Mouse (Mus musculus) thymus, postnatal 25 days (tissue): ENCODE results near the gene Tmco3.
"Not testable (repeated sequence)": the region's sequence is repeated elsewhere in the genome, so short reads cannot be mapped to it uniquely, and the experiment has no call there.

Experiments
- DNase-seq: peaks from one replicate; pipeline ENCODE4 v3.0.0; 2022

Gene Tmco3

DNA sequence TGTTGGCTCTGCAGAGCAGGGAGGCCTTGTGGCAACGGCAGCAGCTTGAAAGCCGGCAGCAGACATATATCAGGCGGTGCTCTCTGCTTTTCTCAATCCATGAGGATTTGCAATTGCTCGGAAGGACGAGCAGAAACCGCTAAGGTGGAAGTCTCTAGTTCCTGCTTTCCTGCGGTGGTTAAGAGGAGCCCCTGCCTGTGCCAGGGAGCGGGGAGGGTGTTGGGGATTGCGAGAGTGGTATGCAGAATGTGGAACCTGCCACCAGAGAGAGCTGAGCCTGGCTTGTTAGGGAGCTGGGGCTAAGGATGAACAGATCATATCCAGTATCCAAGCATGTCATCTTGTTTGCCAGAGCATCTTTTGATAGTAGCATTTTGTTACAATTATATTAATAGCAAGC, 18.9 kb downstream of the Tmco3 start:
- DNase-seq: no peak

DNA sequence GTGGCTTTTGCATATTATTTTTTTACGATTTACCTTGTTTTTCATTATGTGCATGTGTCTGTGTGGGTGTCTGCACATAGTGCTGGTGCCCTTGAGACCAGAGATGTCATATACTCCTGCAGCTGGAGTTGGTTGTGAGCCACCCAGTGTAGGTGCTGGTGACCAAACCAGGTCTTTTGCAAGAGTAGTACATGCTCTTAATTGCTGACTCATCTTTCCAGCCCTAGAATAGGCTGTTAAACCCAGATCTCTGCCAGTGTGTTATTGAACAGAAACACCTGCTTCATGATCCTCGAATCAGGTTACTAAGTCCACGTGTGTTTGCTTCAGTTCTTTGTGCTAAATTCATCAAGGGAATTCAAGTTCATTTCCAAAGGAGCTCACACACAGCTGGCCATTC, 26.9 kb downstream of the Tmco3 start:
- DNase-seq: no peak

DNA sequence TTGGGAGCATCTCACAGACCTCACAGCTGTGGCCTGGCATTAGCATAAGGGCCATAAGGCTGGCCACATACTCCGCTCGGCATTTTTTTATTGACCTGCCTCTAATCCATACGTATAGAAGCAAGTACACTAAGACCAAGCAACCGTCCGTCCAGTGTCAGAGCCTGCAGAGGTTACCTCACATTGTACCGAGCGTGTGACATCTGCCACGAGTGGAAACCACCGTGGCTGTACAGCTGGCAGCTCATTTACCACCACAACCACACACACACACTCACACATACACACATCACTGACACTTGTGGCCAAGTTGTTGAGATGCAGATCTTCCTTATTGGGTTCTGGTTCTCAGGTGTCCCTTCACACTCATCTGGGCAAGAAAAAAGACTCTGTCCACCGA, 28.7 kb downstream of the Tmco3 start:
- peak; percentile 32 for DNase-seq

DNA sequence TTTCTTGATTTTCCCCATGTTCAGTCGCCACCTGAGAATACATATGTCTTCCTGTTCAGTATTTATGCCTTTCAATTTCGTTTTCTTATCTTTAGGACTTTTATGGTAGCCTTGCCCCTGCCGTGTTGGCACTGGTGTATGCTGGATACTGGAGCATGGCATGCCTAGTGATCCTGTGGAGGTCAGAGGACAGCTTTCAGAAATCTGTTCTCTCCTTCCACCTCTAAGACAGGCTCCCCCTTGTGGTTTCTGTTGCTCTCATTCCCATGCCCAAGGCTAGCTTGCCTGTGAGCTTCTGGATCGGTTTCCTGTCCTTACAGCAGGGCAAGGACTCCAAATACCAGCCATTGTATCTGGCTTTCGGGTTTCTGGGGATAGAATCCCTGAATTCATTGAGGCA, 38.6 kb downstream of the Tmco3 start:
- DNase-seq: no peak

DNA sequence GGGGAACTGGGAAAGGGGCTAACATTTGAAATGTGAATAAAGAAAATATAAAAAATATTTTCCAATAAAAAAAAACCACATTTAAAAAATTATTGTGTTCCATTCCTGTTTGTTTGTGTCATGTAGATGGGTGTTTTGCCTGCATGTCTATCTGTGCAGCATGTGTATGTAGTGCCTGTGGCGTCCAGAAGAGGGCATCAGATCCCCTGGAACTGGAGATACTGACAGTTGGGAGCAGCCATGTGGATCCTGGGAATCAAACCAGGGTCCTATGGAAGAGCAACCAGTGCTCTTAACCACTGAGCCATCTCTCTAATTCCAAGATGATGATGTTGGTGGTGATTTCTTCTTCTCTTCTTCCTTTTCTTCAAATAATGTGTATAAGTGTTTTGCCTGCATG, 46.7 kb downstream of the Tmco3 start:
- no peak for DNase-seq

DNA sequence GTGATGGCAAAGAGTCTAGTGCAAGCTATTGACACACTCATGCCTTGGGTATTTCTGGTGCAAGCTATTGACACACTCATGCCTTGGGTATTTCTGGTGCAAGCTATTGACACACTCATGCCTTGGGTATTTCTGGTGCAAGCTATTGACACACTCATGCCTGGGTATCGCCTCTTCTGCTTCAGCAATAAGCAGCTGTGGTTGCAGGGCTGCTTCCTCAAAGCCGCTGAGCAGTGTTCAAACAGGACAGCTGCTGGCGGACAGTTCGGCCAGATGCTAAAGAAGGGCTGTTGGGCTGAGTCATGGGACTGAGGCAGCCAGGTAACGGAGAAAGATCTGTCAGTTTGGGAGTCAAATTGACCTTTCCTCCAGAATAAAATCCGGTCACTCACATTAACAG, 49.3 kb downstream of the Tmco3 start:
- DNase-seq: not testable (repeated sequence)

DNA sequence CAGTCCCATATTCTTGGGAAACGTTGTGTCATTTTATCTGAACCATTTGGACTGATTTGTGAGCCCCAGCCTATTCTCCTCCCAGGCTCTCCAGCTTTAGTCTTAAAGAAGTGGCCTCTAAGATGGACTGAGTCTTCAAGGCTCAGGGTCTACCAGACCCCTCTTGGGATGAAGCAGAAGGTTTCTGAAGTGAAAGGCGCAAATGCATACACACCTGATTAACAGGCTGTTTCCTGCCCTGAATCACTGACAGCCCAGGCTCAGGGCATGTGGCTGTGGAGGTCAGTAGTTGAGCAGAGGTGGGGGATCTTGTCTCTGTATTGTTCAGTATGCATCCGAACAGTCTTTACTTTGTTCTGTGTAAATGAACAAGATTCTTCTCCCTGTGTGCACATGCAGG, 49.7 kb downstream of the Tmco3 start:
- DNase-seq: no peak

DNA sequence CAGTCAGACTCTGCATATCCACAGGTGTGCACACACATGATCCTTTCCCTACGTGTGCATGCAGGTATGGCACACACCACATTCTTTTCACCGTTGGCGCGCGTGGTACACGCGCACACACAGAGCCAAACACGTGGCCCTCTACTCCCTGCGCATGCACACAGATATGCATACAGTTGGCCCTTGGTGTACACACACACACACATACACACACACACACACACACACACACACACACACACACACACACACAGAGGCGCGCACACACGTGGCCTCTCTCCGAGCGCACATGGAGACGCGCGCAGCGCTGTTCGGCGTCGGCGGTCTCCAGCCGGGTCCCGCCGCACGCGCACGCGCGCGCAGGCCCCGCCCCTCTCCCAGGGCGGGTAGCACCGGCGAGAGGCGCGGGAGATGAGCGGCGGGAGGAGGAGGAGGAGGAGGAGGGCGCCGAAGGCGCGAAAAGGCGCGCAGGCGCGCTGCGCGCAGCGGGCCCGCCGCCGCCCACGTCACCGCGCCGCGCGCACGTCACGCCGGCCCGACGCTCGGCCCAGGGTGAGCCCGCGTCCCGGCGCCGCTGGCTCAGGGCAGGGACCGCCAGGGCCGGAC, 50.4 kb downstream of the Tmco3 start, which contains the start of gene Tfdp1:
Gene Tfdp1 (plus strand): TSS at position 497 of the 606 bp plus-strand sequence.
- peak; percentile 87 for DNase-seq

DNA sequence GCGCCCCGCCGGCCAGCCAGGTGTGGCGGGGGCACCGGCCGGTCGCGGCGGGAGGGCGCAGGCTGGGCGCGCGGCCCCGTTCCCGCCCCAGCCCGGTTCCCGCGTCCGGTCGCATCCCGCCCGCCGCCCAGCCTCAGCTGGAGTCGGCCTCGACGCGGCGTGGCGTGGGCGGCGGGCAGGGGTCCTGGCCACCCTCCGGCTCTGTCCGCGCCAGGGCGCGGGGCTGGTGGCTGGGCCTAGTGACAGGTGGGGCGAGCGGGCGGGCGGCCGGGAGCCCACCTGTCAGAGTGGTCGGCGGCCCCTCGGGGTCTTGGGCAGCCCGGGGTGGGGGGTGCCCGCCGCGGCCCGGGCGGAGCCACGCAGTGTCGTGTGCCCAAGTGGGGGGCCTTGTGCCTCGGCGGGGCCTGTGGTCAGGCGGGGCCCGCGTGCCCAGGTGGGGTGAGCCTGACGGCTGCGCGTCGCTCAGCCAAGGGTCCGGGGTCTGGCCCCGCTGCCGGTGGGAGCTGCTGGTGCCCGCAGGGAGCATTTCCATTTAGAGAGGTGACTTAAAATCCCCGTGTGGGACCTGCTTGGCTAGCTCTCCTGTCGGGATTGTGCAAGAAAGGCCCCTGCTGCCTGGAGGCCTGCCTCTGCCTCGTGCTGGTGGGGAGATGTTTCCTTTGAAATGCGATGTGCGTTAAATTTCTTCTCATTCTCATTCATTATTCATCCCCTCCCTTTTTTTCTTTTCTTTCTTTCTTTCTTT, 51.1 kb downstream of the Tmco3 start:
- DNase-seq: peak; percentile 55

DNA sequence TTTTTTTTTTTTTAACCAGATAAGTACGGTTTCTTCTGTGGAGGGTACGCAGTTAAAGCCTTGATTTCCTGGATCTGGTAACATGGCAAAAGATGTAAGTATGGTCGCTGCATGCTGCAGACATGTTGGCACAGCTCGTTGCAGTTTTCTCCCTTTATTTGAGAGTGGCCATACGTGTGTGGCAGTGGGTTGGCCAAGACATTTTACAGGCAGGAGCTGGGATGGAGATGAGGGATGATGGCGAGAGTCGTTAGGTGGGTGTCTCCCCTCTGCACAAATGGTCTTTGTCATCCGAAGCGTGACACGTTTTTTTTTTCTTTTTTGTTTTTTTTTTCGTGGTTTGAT, 51.6 kb downstream of the Tmco3 start:
- no peak for DNase-seq

DNA sequence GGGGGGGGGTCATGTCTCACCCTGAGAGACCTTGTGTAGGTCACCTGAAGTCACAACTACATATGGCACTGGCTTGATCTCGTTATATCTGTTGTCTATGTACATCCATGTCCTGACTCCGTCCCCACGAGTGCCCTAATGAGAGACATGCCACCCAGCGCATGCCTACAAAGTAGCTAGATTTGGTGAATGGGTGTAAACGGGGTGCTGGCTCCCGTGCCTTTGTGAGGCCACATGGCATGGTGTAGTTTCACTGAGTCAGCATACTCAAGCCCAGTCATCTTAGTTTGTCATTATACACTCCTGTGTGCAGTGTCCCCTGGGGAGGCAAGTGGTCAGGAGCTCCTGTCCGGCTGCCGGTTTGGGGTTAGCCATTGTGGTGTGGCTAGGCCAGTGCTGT, 52.7 kb downstream of the Tmco3 start:
- DNase-seq: no peak

DNA sequence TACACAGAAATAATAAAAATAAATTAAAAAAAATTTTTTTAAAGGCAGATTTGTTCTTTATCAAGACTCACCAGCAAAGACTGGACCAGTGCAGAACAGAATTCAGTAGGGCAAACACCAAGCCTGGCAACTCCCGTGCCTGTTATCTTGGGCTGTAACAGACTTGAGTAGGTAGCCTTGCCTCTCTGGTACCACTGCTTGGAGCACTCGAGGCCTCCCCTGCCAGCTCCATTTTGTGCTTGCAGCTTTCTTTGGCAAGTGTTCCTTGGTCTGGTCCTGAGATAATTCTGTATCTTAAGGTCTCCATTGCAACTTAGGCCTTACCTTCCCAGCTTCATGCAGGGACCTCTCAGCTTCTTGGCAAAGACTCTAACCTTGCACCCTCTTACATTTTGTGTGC, 54.4 kb downstream of the Tmco3 start:
- no peak for DNase-seq

DNA sequence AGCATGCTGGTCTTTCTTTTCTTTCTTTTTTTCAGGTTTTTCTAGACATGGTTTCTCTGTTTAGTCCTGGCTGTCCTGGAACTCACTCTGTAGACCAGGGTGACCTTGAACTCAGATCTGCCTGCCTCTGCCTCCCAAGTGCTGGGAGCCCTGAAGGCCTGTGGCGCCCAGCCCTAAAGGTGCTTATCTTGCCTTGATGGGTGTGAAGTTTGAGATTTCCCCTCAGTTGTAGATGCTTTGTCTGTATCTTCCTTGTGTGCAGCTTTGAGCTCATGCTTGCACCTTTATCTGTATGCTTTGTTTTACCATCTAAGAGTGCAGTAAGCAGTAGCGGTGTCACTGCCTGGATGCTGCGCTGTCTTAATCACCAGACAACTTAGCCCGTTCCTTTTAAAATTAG, 55.1 kb downstream of the Tmco3 start:
- no peak for DNase-seq

DNA sequence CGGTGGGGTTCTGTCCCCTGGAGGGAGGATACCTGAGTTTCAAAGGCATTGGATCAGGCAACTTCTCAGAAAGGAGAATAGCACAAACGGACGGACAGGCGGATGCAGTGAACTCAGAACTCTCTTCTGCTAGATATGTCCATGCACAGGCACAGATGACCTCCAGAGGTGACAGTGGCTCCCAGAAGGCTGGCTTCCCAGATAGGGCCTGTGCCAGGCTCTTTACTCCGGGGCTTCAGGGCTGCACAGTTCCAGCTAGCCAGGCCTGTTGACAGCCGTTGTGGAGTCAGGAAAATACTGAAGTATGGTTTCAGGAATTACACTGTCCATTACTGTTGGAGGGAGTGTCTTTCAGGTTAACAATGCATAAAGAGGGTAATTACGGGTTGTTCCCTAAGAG, 62.1 kb downstream of the Tmco3 start:
- DNase-seq: no peak

DNA sequence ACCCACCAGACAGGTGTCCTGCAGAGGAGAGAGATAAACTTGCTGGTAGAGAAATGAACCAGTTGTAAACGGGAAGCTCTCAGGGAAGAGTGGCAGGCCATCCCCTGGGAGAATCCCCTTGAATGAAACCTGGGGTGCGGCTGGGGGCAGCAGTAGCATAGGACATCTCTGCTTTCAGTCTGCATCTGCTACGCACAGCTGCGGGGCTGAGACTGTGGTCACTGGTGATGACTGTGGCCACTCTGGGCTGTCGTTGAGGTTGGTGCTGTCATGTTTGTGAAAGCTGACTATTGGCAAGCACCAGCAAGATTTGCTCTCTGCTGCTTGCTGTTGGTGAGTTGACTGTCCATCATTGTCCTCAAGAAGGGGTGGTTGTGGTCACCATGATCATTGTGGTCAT, 63.6 kb downstream of the Tmco3 start:
- no peak for DNase-seq

DNA sequence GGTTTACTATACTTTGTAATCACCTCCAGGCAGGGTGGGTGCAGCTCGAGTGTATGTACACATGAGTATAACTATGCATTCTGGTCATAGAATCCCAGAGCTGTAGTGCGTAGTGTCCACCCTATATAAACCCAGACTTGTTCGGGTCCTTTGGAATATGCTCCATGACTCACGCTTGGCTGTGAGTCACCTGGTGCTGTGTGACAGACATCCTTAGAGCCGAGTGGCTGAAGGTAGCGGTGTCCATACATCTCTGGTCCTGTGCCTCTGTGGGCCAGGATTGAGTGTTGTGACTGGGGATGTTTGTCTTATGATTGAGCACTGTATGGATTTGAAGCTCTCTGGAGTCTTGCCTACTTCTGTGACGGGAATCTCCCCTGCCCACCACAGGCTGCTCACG, 64.6 kb downstream of the Tmco3 start:
- DNase-seq: no peak

DNA sequence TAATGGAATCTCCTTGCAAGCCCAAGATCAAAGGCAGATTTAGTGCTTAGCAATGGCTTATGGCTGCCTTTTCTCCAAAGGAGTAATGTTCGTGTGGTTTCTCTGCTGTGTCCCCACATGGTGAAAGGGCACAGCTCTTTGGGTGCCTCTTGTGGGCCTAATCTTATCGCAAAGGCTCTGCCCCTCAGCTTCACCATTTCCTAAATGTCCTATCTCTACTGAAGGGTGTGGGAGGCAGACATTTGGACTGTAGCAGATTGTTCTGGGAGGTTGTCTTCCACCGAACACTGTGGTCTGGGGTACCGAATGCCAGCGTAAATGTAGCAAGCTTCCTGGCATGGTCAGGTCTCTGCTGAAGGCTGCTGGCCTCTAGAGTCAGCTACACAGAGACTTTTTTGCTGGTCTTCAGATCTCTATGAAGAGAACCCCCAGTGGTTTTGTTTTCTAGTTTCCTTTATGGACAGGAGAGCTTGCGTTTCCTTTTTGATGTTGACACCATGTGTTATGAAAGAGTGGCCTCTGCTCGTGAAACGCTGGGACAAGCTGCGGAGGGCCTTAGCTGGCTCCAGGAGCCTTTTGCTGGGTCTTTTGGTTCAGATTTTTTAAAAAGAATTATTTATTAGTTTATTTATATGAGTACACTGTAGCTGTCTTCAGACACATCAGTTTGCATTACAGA, 65.3 kb downstream of the Tmco3 start:
- DNase-seq: no peak

DNA sequence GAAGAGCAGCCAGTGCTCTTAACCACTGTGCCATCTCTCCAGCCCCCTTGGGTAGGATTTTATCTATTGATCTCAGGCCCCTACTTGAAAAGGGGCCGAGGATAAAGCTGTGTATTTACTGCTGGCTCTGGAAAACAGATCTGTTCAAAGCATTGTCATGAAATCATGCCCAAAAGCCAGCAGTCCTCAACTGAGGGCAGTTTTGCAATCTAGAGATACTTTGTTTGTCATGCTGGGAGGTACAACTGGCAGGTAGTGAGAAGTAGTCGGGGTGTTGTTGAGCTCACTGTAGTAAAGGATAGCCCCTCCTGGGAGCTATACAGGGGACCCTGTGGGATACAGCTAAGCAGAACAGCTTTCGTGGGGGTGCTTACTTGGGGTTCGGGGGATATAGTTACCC, 65.9 kb downstream of the Tmco3 start:
- no peak for DNase-seq

DNA sequence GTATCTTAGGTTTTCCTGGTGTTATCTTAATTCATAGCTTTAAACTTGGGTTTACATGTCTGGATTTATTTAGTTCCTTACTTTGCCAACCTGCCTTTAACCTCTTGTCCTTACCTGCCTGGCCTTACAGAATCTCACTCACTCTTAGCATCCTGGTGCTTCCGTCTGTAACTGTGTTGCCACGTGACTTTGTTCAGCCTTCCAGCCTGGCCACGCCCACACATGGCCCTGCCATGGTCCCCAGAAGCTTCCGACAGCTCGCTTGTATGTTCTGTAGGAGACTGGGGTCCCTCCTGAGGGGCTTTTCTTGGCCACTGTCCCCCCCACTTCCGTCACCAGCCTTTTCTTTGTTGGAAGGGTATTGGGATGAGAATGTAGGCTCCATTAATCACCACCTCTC, 68.2 kb downstream of the Tmco3 start:
- DNase-seq: no peak

DNA sequence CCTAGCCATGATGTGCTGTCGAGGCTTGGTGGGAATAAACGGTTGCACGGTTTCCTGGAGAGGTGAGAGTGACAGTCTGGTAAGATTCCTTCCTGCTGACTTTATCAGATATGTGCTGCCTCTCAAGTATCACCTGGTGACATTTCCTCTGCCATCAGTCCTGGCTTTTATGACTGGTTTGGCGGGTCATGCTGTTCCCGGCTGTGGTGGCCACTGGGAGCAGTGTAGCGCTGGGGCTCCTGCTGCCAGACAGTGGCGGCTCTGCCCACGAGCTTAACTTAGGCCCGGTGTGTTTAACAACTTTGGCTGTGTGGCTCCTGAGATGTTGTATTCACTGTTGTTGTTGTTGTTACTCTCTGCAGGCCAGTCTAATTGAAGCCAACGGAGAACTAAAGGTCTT, 68.7 kb downstream of the Tmco3 start:
- no peak for DNase-seq

DNA sequence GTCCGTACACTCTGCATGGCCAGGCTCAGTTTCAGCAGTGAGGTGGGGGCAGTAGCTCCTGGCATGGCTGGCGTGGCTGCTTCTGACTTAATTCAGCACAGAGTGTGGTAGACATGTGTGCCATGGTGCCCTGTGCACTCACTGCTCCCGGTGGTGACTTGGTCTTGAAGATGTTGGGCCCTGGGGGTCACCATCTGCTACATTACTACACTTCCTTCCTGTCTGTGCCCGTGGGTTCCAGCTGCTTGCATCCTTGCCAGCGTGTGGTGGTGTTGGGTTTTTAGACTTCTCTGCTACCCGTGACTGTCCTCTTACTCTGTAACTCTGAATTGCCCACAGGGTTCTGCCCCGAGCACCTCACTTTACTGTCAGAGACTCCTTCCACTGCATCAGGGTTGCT, 72.2 kb downstream of the Tmco3 start:
- no peak for DNase-seq

DNA sequence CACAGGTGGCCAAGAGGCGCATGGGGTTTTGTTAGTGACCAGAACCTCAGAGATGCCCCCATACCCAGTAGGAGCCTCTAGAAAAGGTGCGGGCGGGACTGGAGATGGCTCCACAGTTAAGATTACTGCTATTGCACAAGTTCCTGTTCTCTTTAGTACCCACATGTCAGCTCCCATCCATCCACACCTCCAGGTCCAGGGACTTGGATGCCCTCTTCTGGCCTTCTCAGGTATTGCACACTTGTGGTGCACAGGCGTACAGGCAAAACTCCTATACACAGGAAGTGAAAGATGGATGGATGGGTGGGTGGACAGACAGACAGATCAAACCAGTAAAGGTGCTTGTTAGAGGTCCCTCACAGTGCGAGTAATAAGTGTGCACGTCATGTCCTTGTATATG, 73.9 kb downstream of the Tmco3 start:
- peak; percentile 21 for DNase-seq
